Mouse (Mus musculus) cortical plate, adult 2 months (tissue): ENCODE results near the gene Sprtn.

ENCODE experiments used
- CTCF ChIP-seq: fragments of 200-500 bp; IDR thresholded peaks from 2 replicates; pipeline ENCODE4 v1.5.1; 2011; ENCODE audit warnings: mild to moderate bottlenecking, control low read depth, low read length; ENCODE audit not compliant: insufficient read depth; ENCODE audit errors: extremely low read depth
- POLR2A ChIP-seq: fragments of 200-500 bp; IDR thresholded peaks from 2 replicates; pipeline ENCODE4 v1.6.1; 2011; ENCODE audit warnings: mild to moderate bottlenecking, low read length, control low read depth; ENCODE audit not compliant: insufficient read depth; ENCODE audit errors: extremely low read depth

- TF ChIP-seq CTCF (no peak), POLR2A (no peak)
These were observed 31.3 kb downstream of the Sprtn start for GRCm38 (mm10) chr8:124929006-124929405.
